Mouse (Mus musculus) telencephalon, adult 2 months (tissue): Measurements from ENCODE around the gene Coa3.
"Not testable (repeated sequence)": the region's sequence is repeated elsewhere in the genome, so short reads cannot be mapped to it uniquely, and the experiment has no call there.

Experiments used
- DNase-seq: peaks from one replicate; pipeline ENCODE4 v3.0.0-alpha.2; 2011; ENCODE audit warnings: low read depth, low spot score

Coa3 gene

GRCm38 (mm10) chr11:101278223-101279192 lies at the start of gene Coa3, which contains the start of gene Cntd1:
Gene Coa3, minus strand, starts transcription at chr11:101279114.
Gene Cntd1, plus strand, starts transcription at chr11:101279012.
- DNase-seq = peak; percentile 95

- no peak for DNase-seq
Measured at GRCm38 (mm10) chr11:101327311-101327710, 48.4 kb upstream of the Coa3 start.

GRCm38 (mm10) chr11:101326147-101326546 lies 47.2 kb upstream of the Coa3 start:
- no peak for DNase-seq

- not testable (repeated sequence) for DNase-seq
Measured at GRCm38 (mm10) chr11:101325201-101325600, 46.3 kb upstream of the Coa3 start.

GRCm38 (mm10) chr11:101324763-101325162 lies 45.8 kb upstream of the Coa3 start, which contains the start of gene Aoc2:
Gene Aoc2, plus strand, starts transcription at chr11:101325063.
- no peak for DNase-seq

GRCm38 (mm10) chr11:101323609-101324008 lies 44.7 kb upstream of the Coa3 start:
- no peak for DNase-seq

- no peak for DNase-seq
Measured at GRCm38 (mm10) chr11:101316501-101316917, 37.6 kb upstream of the Coa3 start.

GRCm38 (mm10) chr11:101315665-101316500 lies 37.0 kb upstream of the Coa3 start, which contains the start of gene Psme3:
Gene Psme3, plus strand, starts transcription at chr11:101316213.
- peak; percentile 93 for DNase-seq

GRCm38 (mm10) chr11:101315082-101315650 lies 36.3 kb upstream of the Coa3 start:
- no peak for DNase-seq

- no peak for DNase-seq
Measured at GRCm38 (mm10) chr11:101314567-101314966, 35.7 kb upstream of the Coa3 start.

GRCm38 (mm10) chr11:101312150-101312549 lies 33.2 kb upstream of the Coa3 start:
- no peak for DNase-seq

- DNase-seq = no peak
Measured at GRCm38 (mm10) chr11:101311083-101311482, 32.2 kb upstream of the Coa3 start.

GRCm38 (mm10) chr11:101307744-101308143 lies 28.8 kb upstream of the Coa3 start:
- no peak for DNase-seq

- peak; percentile 94 for DNase-seq
Measured at GRCm38 (mm10) chr11:101302004-101302798, 23.3 kb upstream of the Coa3 start, which contains the start of gene Becn1. Gene Becn1, minus strand, starts transcription at chr11:101302286.

GRCm38 (mm10) chr11:101301299-101302003 lies 22.5 kb upstream of the Coa3 start:
- no peak for DNase-seq

GRCm38 (mm10) chr11:101300881-101301280 lies 22.0 kb upstream of the Coa3 start:
- DNase-seq = no peak

- DNase-seq = no peak
Measured at GRCm38 (mm10) chr11:101295191-101295590, 16.3 kb upstream of the Coa3 start.

- DNase-seq = no peak
Measured at GRCm38 (mm10) chr11:101291231-101291630, 12.3 kb upstream of the Coa3 start.

GRCm38 (mm10) chr11:101287306-101287705 lies 8.4 kb upstream of the Coa3 start:
- DNase-seq = peak; percentile 5

GRCm38 (mm10) chr11:101283805-101284204 lies 4.9 kb upstream of the Coa3 start:
- no peak for DNase-seq
